Mouse (Mus musculus) stomach, embryonic 15.5 days (tissue): ENCODE measurements around the gene Itih5. TPM values are rescaled to one million over a fixed set of nuclear protein-coding genes. Genes with fewer than 3 reads are reported as not detected.

ENCODE experiments used
- ATAC-seq: fragments of 200-750 bp; cut with Nextera tagmentation; 2 replicates; pipeline ENCODE4 v1.8.0; 2017; ENCODE audit warnings: low read depth, moderate number of reproducible peaks, moderate TSS enrichment; ENCODE audit not compliant: insufficient read depth, low FRiP score
- H3K27ac ChIP-seq: fragments of 300-500 bp; sonication (generic); 2 replicates; pipeline ENCODE4 v1.5.1; 2015; ENCODE audit warnings: mild to moderate bottlenecking, inconsistent platforms
- H3K27me3 ChIP-seq: fragments of 300-500 bp; sonication (generic); replicated peaks from 2 replicates; pipeline ENCODE4 v1.6.1; 2015; ENCODE audit warnings: inconsistent platforms
- H3K36me3 ChIP-seq: fragments of 300-500 bp; sonication (generic); 2 replicates; pipeline ENCODE4 v1.6.1; 2015; ENCODE audit warnings: inconsistent platforms
- H3K4me1 ChIP-seq: fragments of 300-500 bp; sonication (generic); 2 replicates; pipeline ENCODE4 v1.6.1; 2015; ENCODE audit warnings: inconsistent platforms
- H3K4me2 ChIP-seq: fragments of 300-500 bp; sonication (generic); 2 replicates; pipeline ENCODE4 v1.6.1; 2015; ENCODE audit warnings: mild to moderate bottlenecking, inconsistent platforms
- H3K4me3 ChIP-seq: fragments of 300-500 bp; sonication (generic); replicated peaks from 2 replicates; pipeline ENCODE4 v1.5.1; 2015; ENCODE audit warnings: inconsistent platforms
- H3K9ac ChIP-seq: fragments of 300-500 bp; sonication (generic); 2 replicates; pipeline ENCODE4 v1.6.1; 2015; ENCODE audit warnings: inconsistent platforms
- H3K9me3 ChIP-seq: fragments of 300-500 bp; sonication (generic); 2 replicates; pipeline ENCODE4 v1.6.1; 2016; ENCODE audit warnings: inconsistent platforms
- WGBS: fragments of 180-500 bp; shearing (Covaris S2); methylation state at CpG from one replicate; pipeline ENCODE4 v1.1.7; 2015; 5-methylcytosine and 5-hydroxymethylcytosine counted together
- polyA plus RNA-seq: library from polyadenylated mRNA; unstranded; fragments of >200 nt; fragmentation: Nextera tagmentation; extraction: Ambion mirVana; gene quantifications from 2 replicates; pipeline ENCODE4 v1.2.1, GENCODE M21; 2015

Itih5 gene
- polyA plus RNA-seq, 1 experiment from 2014 or later = 19.4 TPM

- 53% methylated on average over 7 of the region's 7 CpGs for whole genome bisulfite sequencing
- H3K36me3 ChIP-seq = no peaks in the 10 kb centered on the region
These were observed 146.9 kb downstream of the Itih5 start for GRCm38 (mm10) chr2:10300244-10300643.

GRCm38 (mm10) chr2:10300771-10301170 lies 147.4 kb downstream of the Itih5 start:
- WGBS = 36% methylated on average over 10 of the region's 10 CpGs
- peak; percentile 79; the same call in 1 of the 2 replicates for ATAC-seq
- no peaks in the 10 kb centered on the region for H3K9me3 ChIP-seq
- H3K4me1 ChIP-seq = peaks cover 6% of the 10 kb centered on the region; the same call in 1 of the 2 replicates
- no peak overlapping the region; the same call in 1 of the 2 replicates for H3K4me3 ChIP-seq
- no peak overlapping the region for H3K27ac ChIP-seq
- H3K9ac ChIP-seq = no peak overlapping the region
- no peaks in the 10 kb centered on the region for H3K27me3 ChIP-seq
- H3K36me3 ChIP-seq = no peaks in the 10 kb centered on the region
- H3K4me2 ChIP-seq = peak overlapping the region; percentile 43

More at GRCm38 (mm10) chr2:10300244-10300643, 146.9 kb downstream of the Itih5 start:
- H3K27me3 ChIP-seq = no peaks in the 10 kb centered on the region
- no peak overlapping the region for H3K4me2 ChIP-seq
- H3K4me3 ChIP-seq = no peak overlapping the region
- no peak for ATAC-seq
- no peak overlapping the region for H3K27ac ChIP-seq
- H3K9me3 ChIP-seq = no peaks in the 10 kb centered on the region
- H3K9ac ChIP-seq = no peak overlapping the region
- peaks cover 6% of the 10 kb centered on the region; the same call in 1 of the 2 replicates for H3K4me1 ChIP-seq

DNA sequence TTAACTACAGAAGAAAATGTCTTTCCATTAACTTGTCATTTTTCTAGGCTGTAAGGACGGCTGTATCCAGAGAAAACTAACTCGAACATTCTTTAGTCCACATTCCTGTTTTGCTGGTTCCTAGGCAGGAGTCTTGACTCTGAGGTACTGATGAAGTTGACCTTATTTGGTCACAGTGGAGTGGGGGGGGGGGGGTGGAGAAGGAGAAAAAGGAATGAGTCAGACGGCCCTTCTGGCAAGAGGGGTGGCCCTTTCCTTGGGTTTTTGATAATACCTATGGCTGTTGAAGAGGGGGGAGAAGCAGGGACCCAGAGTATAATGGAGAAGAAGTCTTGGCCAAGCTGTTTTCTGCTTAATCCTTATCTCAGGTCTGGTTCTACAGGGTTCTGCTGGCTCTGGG lies 148.0 kb downstream of the Itih5 start:
- H3K36me3 ChIP-seq = no peaks in the 10 kb centered on the region
- H3K4me1 ChIP-seq = peaks cover 4% of the 10 kb centered on the region; the same call in 1 of the 2 replicates
- no peak overlapping the region for H3K9ac ChIP-seq
- ATAC-seq = no peak
- H3K4me2 ChIP-seq = no peak overlapping the region
- H3K27me3 ChIP-seq = no peaks in the 10 kb centered on the region
- 41% methylated on average over 3 of the region's 3 CpGs for WGBS
- no peak overlapping the region for H3K4me3 ChIP-seq
- H3K9me3 ChIP-seq = no peaks in the 10 kb centered on the region
- no peak overlapping the region for H3K27ac ChIP-seq

- no peaks in the 10 kb centered on the region for H3K9me3 ChIP-seq
- no peak overlapping the region for H3K4me2 ChIP-seq
- no peak for ATAC-seq
- H3K4me3 ChIP-seq = no peak overlapping the region
- H3K9ac ChIP-seq = no peak overlapping the region
- 92% methylated on average over 9 of the region's 9 CpGs for WGBS
- no peak overlapping the region for H3K27ac ChIP-seq
- H3K4me1 ChIP-seq = peaks cover 4% of the 10 kb centered on the region; the same call in 1 of the 2 replicates
- no peaks in the 10 kb centered on the region for H3K36me3 ChIP-seq
- H3K27me3 ChIP-seq = no peaks in the 10 kb centered on the region
These were observed 148.6 kb downstream of the Itih5 start for GRCm38 (mm10) chr2:10301997-10302396.

GRCm38 (mm10) chr2:10304911-10305310 lies 151.5 kb downstream of the Itih5 start:
- H3K9me3 ChIP-seq = no peaks in the 10 kb centered on the region
- no peaks in the 10 kb centered on the region for H3K27me3 ChIP-seq
- H3K4me2 ChIP-seq = no peak overlapping the region
- WGBS = 61% methylated on average over 3 of the region's 3 CpGs
- H3K4me1 ChIP-seq = peaks cover 4% of the 10 kb centered on the region; the same call in 1 of the 2 replicates
- H3K9ac ChIP-seq = no peak overlapping the region
- no peak overlapping the region for H3K4me3 ChIP-seq
- H3K36me3 ChIP-seq = no peaks in the 10 kb centered on the region
- H3K27ac ChIP-seq = no peak overlapping the region
- no peak for ATAC-seq

Other genes with a start within 250 kb of the Itih5 start
- 11.0 and 11.6 TPM in 2 replicates for gene Taf3, start 105.0 kb upstream of the Itih5 start, polyA plus RNA-seq
- 585 and 656 TPM in 2 replicates for gene Atp5c1, start 73.1 kb upstream of the Itih5 start, polyA plus RNA-seq
- gene Kin, start 73.0 kb upstream of the Itih5 start, polyA plus RNA-seq = 29.4 and 31.1 TPM in 2 replicates
- 12.7 and 22.9 TPM in 2 replicates for gene Itih2, start 22.2 kb upstream of the Itih5 start, polyA plus RNA-seq
- 3.0 TPM in 2 replicates for gene Sfmbt2, start 216.9 kb downstream of the Itih5 start, polyA plus RNA-seq